Mouse (Mus musculus) ovary, adult 18-20 months (tissue): ENCODE measurements around the gene Spag16.

Experiments
- DNase-seq: peaks from one replicate; pipeline ENCODE4 v3.0.0; 2022; ENCODE audit warnings: low spot score, mixed read lengths

The Spag16 gene

GRCm38 (mm10) chr1:70442209-70443080 is 615.7 kb downstream of the Spag16 start:
- no peak for DNase-seq

- no peak for DNase-seq
These were observed 653.1 kb downstream of the Spag16 start for GRCm38 (mm10) chr1:70479864-70480263.

- no peak for DNase-seq
These were observed 692.1 kb downstream of the Spag16 start for GRCm38 (mm10) chr1:70518918-70519317.

GRCm38 (mm10) chr1:70527134-70527533 is 700.4 kb downstream of the Spag16 start:
- no peak for DNase-seq

GRCm38 (mm10) chr1:70529771-70530170 is 703.0 kb downstream of the Spag16 start:
- no peak for DNase-seq

- no peak for DNase-seq
These were observed 725.1 kb downstream of the Spag16 start for GRCm38 (mm10) chr1:70551839-70552238.

GRCm38 (mm10) chr1:70621805-70622204 is 795.0 kb downstream of the Spag16 start:
- no peak for DNase-seq

GRCm38 (mm10) chr1:70624803-70625460 is 798.2 kb downstream of the Spag16 start:
- no peak for DNase-seq

- no peak for DNase-seq
These were observed 825.9 kb downstream of the Spag16 start for GRCm38 (mm10) chr1:70652719-70653118.

- no peak for DNase-seq
These were observed 865.8 kb downstream of the Spag16 start for GRCm38 (mm10) chr1:70692529-70692928.

- no peak for DNase-seq
These were observed 873.5 kb downstream of the Spag16 start for GRCm38 (mm10) chr1:70700270-70700669.

GRCm38 (mm10) chr1:70703934-70704333 is 877.2 kb downstream of the Spag16 start:
- no peak for DNase-seq

GRCm38 (mm10) chr1:70705821-70706220 is 879.1 kb downstream of the Spag16 start:
- DNase-seq, result no peak

GRCm38 (mm10) chr1:70725045-70725444 is 898.3 kb downstream of the Spag16 start:
- no peak for DNase-seq

- peak; percentile 1 for DNase-seq
These were observed 898.9 kb downstream of the Spag16 start, which contains the start of gene Vwc2l for GRCm38 (mm10) chr1:70725655-70726066. TSS of gene Vwc2l (plus strand) at chr1:70725715.
